Mouse (Mus musculus) midbrain, embryonic 14.5 days (tissue): ENCODE measurements around the gene Palld. TPM values are rescaled to one million over a fixed set of nuclear protein-coding genes. Genes with fewer than 3 reads are reported as not detected.

Source experiments
- ATAC-seq: fragments of 200-750 bp; cut with Nextera tagmentation; 2 replicates; pipeline ENCODE4 v1.8.0; 2017; ENCODE audit warnings: moderate number of reproducible peaks, moderate library complexity; ENCODE audit not compliant: low FRiP score, low TSS enrichment
- DNase-seq: peaks from one replicate; pipeline ENCODE4 v3.0.0-alpha.2; 2015
- H3K27ac ChIP-seq: fragments of 300-500 bp; sonication (generic); replicated peaks from 2 replicates; pipeline ENCODE4 v1.5.1; 2014; ENCODE audit warnings: mild to moderate bottlenecking, low read depth, low read length, moderate library complexity
- H3K27me3 ChIP-seq: fragments of 300-500 bp; sonication (generic); 2 replicates; pipeline ENCODE4 v1.6.1; 2014; ENCODE audit warnings: low read length, control low read depth, mixed read lengths; ENCODE audit not compliant: control insufficient read depth, insufficient read depth
- H3K36me3 ChIP-seq: fragments of 300-500 bp; sonication (generic); 2 replicates; pipeline ENCODE4 v1.6.1; 2014; ENCODE audit warnings: low read length, control low read depth; ENCODE audit not compliant: control insufficient read depth, insufficient read depth
- H3K4me1 ChIP-seq: fragments of 300-500 bp; sonication (generic); 2 replicates; pipeline ENCODE4 v1.6.1; 2014; ENCODE audit warnings: mild to moderate bottlenecking, antibody characterized with exemption, low read length, control low read depth; ENCODE audit not compliant: control insufficient read depth, insufficient read depth
- H3K4me2 ChIP-seq: fragments of 300-500 bp; sonication (generic); 2 replicates; pipeline ENCODE4 v1.6.1; 2014; ENCODE audit warnings: mild to moderate bottlenecking, low read length, moderate library complexity
- H3K4me3 ChIP-seq: fragments of 300-500 bp; sonication (generic); replicated peaks from 2 replicates; pipeline ENCODE4 v1.5.1; 2014; ENCODE audit warnings: low read depth, low read length
- H3K9ac ChIP-seq: fragments of 300-500 bp; sonication (generic); replicated peaks from 2 replicates; pipeline ENCODE4 v1.6.1; 2014; ENCODE audit warnings: mild to moderate bottlenecking, low read length, moderate library complexity
- H3K9me3 ChIP-seq: fragments of 300-500 bp; sonication (generic); 2 replicates; pipeline ENCODE4 v1.6.1; 2016; ENCODE audit warnings: low read length, control low read depth, mixed read lengths; ENCODE audit not compliant: control insufficient read depth
- WGBS: fragments of 180-500 bp; shearing (Covaris S2); extraction: QIAGEN DNeasy Blood & Tissue Kit; methylation state at CpG from one replicate; pipeline ENCODE4 v1.1.7; 2014; 5-methylcytosine and 5-hydroxymethylcytosine counted together
- polyA plus RNA-seq: library from polyadenylated mRNA; unstranded; fragments of >200 nt; fragmentation: Nextera tagmentation; extraction: Ambion mirVana; gene quantifications from 2 replicates; pipeline ENCODE4 v1.2.1, GENCODE M21; 2014

Gene Palld
- polyA plus RNA-seq, 1 experiment from 2014 or later: 19.4 TPM

- DNase-seq: no peak
- H3K27me3 ChIP-seq: no peaks in the 10 kb centered on the region
- no peak overlapping the region for H3K4me3 ChIP-seq
- H3K27ac ChIP-seq: no peak overlapping the region
- H3K36me3 ChIP-seq: no peaks in the 10 kb centered on the region
- H3K9me3 ChIP-seq: no peaks in the 10 kb centered on the region
- no peak overlapping the region for H3K9ac ChIP-seq
- no peak for ATAC-seq
- no peak overlapping the region for H3K4me2 ChIP-seq
- WGBS: 76% methylated on average over 8 of the region's 8 CpGs
- H3K4me1 ChIP-seq: no peaks in the 10 kb centered on the region
Measured at GRCm38 (mm10) chr8:61625656-61626210, 276.8 kb downstream of the Palld start.

GRCm38 (mm10) chr8:61623485-61624417, 278.7 kb downstream of the Palld start:
- ATAC-seq (no peak; the same call in 1 of the 2 replicates), DNase-seq (no peak)
- H3K27ac ChIP-seq: no peak overlapping the region
- H3K4me1 ChIP-seq: no peaks in the 10 kb centered on the region
- H3K9ac ChIP-seq: no peak overlapping the region
- no peaks in the 10 kb centered on the region for H3K36me3 ChIP-seq
- 33% methylated on average over 12 of the region's 12 CpGs for WGBS
- no peak overlapping the region for H3K4me2 ChIP-seq
- H3K9me3 ChIP-seq: no peaks in the 10 kb centered on the region
- no peak overlapping the region for H3K4me3 ChIP-seq
- H3K27me3 ChIP-seq: no peaks in the 10 kb centered on the region

DNA sequence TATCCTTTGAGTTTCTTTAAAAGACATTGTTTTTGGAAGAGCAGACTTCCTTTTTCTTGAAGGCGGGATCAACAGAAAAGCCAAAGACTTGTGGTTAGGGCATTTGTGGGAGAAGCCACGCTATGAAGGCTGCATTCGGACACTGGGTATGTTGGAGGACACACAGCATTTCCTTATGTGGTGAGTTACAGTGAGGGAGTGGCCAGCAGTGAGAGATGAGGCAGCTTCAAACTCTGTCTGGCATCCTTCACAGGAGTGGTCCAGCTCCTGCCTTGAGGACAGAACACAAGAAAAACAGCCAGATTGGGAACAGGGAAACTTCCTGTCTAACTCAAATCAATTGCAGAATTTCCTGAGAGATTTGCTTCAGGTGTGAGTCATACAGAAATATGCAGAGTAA, 281.2 kb downstream of the Palld start:
- no peaks in the 10 kb centered on the region for H3K27me3 ChIP-seq
- H3K36me3 ChIP-seq: no peaks in the 10 kb centered on the region
- 86% methylated on average over 3 of the region's 3 CpGs for WGBS
- no peak overlapping the region for H3K9ac ChIP-seq
- H3K4me3 ChIP-seq: no peak overlapping the region
- H3K9me3 ChIP-seq: no peaks in the 10 kb centered on the region
- ATAC-seq: no peak
- H3K4me2 ChIP-seq: no peak overlapping the region
- no peak for DNase-seq
- H3K27ac ChIP-seq: no peak overlapping the region
- H3K4me1 ChIP-seq: no peaks in the 10 kb centered on the region

GRCm38 (mm10) chr8:61617651-61618050, 284.8 kb downstream of the Palld start:
- ATAC-seq (no peak), DNase-seq (no peak)
- 79% methylated on average over 2 of the region's 2 CpGs for WGBS
- Histone ChIP-seq H3K4me3 (no peak overlapping the region), H3K4me2 (no peak overlapping the region), H3K27ac (no peak overlapping the region), H3K9ac (no peak overlapping the region), H3K4me1 (no peaks in the 10 kb centered on the region), H3K9me3 (no peaks in the 10 kb centered on the region), H3K27me3 (no peaks in the 10 kb centered on the region), H3K36me3 (no peaks in the 10 kb centered on the region)

GRCm38 (mm10) chr8:61617049-61617448, 285.4 kb downstream of the Palld start:
- DNase-seq: no peak

GRCm38 (mm10) chr8:61615711-61616697, 286.5 kb downstream of the Palld start:
- H3K27ac ChIP-seq: no peak overlapping the region
- DNase-seq (no peak), ATAC-seq (no peak)
- no peaks in the 10 kb centered on the region for H3K9me3 ChIP-seq
- H3K4me1 ChIP-seq: no peaks in the 10 kb centered on the region
- H3K4me2 ChIP-seq: no peak overlapping the region
- no peaks in the 10 kb centered on the region for H3K36me3 ChIP-seq
- no peak overlapping the region for H3K9ac ChIP-seq
- no peaks in the 10 kb centered on the region for H3K27me3 ChIP-seq
- no peak overlapping the region for H3K4me3 ChIP-seq
- WGBS: 81% methylated on average over 9 of the region's 9 CpGs

More at GRCm38 (mm10) chr8:61617049-61617448, 285.4 kb downstream of the Palld start:
- ATAC-seq: no peak
- H3K4me1 ChIP-seq: no peaks in the 10 kb centered on the region
- 84% methylated on average over 3 of the region's 3 CpGs for WGBS
- H3K9me3 ChIP-seq: no peaks in the 10 kb centered on the region
- H3K27ac ChIP-seq: no peak overlapping the region
- H3K36me3 ChIP-seq: no peaks in the 10 kb centered on the region
- H3K27me3 ChIP-seq: no peaks in the 10 kb centered on the region
- no peak overlapping the region for H3K4me2 ChIP-seq
- no peak overlapping the region for H3K4me3 ChIP-seq
- H3K9ac ChIP-seq: no peak overlapping the region

GRCm38 (mm10) chr8:61611741-61612140, 290.7 kb downstream of the Palld start:
- Histone ChIP-seq H3K27ac (no peak overlapping the region), H3K9ac (no peak overlapping the region), H3K36me3 (no peaks in the 10 kb centered on the region), H3K4me2 (no peak overlapping the region), H3K4me1 (0 out of 2 replicates have a peak, but pooled peaks cover 4% of the 10 kb centered on the region), H3K9me3 (no peaks in the 10 kb centered on the region), H3K27me3 (no peaks in the 10 kb centered on the region), H3K4me3 (no peak overlapping the region)
- WGBS: 94% methylated on average over 6 of the region's 6 CpGs
- DNase-seq (no peak), ATAC-seq (no peak)

DNA sequence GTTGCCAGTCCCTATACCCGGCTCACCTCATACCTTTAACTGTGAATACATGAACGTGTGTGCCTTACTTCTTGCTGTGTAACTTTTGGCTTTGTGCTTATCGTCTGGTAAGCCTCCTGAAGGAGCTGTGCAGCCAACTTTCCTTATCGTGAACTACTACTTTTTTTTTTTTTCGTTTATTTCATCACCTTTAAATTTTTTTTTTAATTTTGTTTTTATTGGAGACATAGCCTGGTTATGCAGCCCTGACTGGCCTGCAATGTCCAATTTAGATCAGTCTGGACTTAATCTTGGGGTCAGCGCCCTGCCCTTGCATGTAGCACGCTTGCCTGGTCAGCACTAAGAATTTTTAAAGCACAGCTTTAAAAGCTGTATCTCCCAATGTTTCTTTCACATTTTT, 291.4 kb downstream of the Palld start:
- DNase-seq (no peak), ATAC-seq (no peak)
- Histone ChIP-seq H3K9me3 (no peaks in the 10 kb centered on the region), H3K27me3 (no peaks in the 10 kb centered on the region), H3K27ac (no peak overlapping the region), H3K4me1 (peaks cover 7% of the 10 kb centered on the region; the same call in 1 of the 2 replicates), H3K4me3 (no peak overlapping the region), H3K9ac (no peak overlapping the region), H3K4me2 (no peak overlapping the region), H3K36me3 (no peaks in the 10 kb centered on the region)
- WGBS: 90% methylated on average over 7 of the region's 7 CpGs
